Mouse (Mus musculus): ENCODE measurements around the gene Nrg3. TPM values are rescaled to one million over a fixed set of nuclear protein-coding genes. Genes with fewer than 3 reads are reported as not detected.

Nrg3 gene
- polyA plus RNA-seq, 2 experiments: 0.10 TPM; not detected in 1

DNA sequence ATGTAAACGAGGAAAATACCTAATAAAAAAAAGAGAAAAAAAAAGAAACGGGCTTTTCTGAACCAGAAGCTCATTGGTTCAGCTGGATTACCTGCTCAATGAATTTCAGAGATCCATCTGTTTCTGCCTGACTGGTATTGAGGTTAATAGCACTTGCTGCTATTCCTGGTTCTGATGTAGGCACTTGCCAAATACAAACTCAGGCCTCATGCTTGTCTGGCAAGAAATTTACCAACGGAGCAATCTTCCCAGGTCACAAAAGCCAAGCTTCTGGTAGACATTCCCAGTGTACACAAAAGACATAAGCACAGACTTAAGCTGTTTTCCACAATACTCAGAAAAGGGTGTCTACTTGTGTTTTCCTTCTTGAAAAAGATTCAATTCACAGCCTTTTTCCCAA, 363.3 kb downstream of the Nrg3 start:
- 78% methylated on average over 3 of the region's 3 CpGs for WGBS
- ATAC-seq (ENCODE audit: low FRiP score, low read depth) (no peak), DNase-seq (ENCODE audit: low spot score) (no peak)
- H3K9me3 ChIP-seq (ENCODE audit: control insufficient read depth, low read length): no peaks in the 10 kb centered on the region
- H3K4me2 ChIP-seq (replicated peaks; ENCODE audit: low read depth, low read length, severe bottlenecking): no peak overlapping the region
- no peaks in the 10 kb centered on the region for H3K4me1 ChIP-seq (ENCODE audit: control insufficient read depth, insufficient read depth, low read length)
- TF ChIP-seq POLR2A (IDR thresholded peaks at IDR 0.05; ENCODE audit: borderline replicate concordance, extremely low read depth, insufficient read depth, insufficient read length): no peak
- H3K9ac ChIP-seq (ENCODE audit: low read depth, low read length, severe bottlenecking): no peak overlapping the region
- no peaks in the 10 kb centered on the region for H3K27me3 ChIP-seq (ENCODE audit: control insufficient read depth, insufficient read depth, low read length)
- no peak overlapping the region for H3K4me3 ChIP-seq (replicated peaks; ENCODE audit: low read length)
- H3K36me3 ChIP-seq (ENCODE audit: control insufficient read depth, insufficient read depth, low read length): no peaks in the 10 kb centered on the region
- no peak overlapping the region for H3K27ac ChIP-seq (replicated peaks; ENCODE audit: low read depth, low read length)

DNA sequence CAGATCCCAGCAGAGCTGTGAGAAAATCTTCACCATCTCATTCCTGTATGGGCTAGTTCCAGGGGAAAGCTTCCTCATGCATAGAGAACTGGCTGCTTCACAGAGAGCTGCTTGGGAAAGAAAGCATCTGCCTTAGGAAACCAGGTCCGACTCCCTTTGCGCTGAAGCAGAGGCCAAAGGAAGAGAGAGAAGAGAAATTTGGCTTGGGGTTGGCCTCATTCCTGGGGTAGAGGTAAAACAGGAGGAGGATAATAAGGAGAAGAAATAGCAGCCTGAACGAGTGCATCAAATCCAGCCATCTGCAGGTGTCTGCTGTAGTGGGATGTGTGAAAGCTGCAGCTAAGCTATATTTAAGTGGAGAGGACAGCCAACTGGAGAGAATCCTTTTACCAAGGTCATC, 366.1 kb downstream of the Nrg3 start:
- Histone ChIP-seq H3K27ac (replicated peaks; ENCODE audit: low read depth, low read length) (no peak overlapping the region), H3K27me3 (ENCODE audit: control insufficient read depth, insufficient read depth, low read length) (no peaks in the 10 kb centered on the region), H3K4me3 (replicated peaks; ENCODE audit: low read length) (no peak overlapping the region), H3K4me1 (ENCODE audit: control insufficient read depth, insufficient read depth, low read length) (no peaks in the 10 kb centered on the region), H3K36me3 (ENCODE audit: control insufficient read depth, insufficient read depth, low read length) (no peaks in the 10 kb centered on the region), H3K9me3 (ENCODE audit: control insufficient read depth, low read length) (no peaks in the 10 kb centered on the region), H3K9ac (ENCODE audit: low read depth, low read length, severe bottlenecking) (no peak overlapping the region), H3K4me2 (replicated peaks; ENCODE audit: low read depth, low read length, severe bottlenecking) (no peak overlapping the region)
- ATAC-seq (ENCODE audit: low FRiP score, low read depth): no peak
- WGBS: 84% methylated on average over 3 of the region's 3 CpGs
- TF ChIP-seq POLR2A (IDR thresholded peaks at IDR 0.05; ENCODE audit: borderline replicate concordance, extremely low read depth, insufficient read depth, insufficient read length): no peak
- DNase-seq (ENCODE audit: low spot score): no peak

DNA sequence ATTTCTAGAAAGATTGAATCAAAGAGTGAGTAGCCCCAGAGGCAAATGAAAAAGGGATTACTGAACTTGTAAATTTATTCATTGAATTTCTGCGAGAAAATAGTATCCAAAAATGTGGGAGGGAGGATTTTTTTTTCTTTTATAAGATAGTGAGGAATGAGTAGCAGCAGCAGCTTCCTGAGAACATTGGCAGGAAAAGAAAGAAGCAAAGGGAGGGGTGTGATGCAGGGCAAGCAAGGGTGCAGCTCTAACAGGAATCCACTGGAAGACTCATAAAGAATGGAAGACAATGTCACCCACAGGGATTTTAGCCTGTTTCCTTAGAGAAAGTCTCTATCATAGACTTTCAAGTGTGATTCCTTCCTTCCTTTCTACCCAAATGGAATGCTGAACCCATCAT, 377.7 kb downstream of the Nrg3 start:
- Histone ChIP-seq H3K9ac (ENCODE audit: low read depth, low read length, severe bottlenecking) (no peak overlapping the region), H3K4me1 (ENCODE audit: control insufficient read depth, insufficient read depth, low read length) (no peaks in the 10 kb centered on the region), H3K27me3 (ENCODE audit: control insufficient read depth, insufficient read depth, low read length) (no peaks in the 10 kb centered on the region), H3K27ac (replicated peaks; ENCODE audit: low read depth, low read length) (no peak overlapping the region), H3K4me2 (replicated peaks; ENCODE audit: low read depth, low read length, severe bottlenecking) (no peak overlapping the region), H3K4me3 (replicated peaks; ENCODE audit: low read length) (no peak overlapping the region), H3K9me3 (ENCODE audit: control insufficient read depth, low read length) (no peaks in the 10 kb centered on the region), H3K36me3 (ENCODE audit: control insufficient read depth, insufficient read depth, low read length) (no peaks in the 10 kb centered on the region)
- WGBS: 66% methylated on average over 1 of the region's 1 CpGs
- no peak for TF ChIP-seq POLR2A (IDR thresholded peaks at IDR 0.05; ENCODE audit: borderline replicate concordance, extremely low read depth, insufficient read depth, insufficient read length)
- no peak for DNase-seq (ENCODE audit: low spot score)
- ATAC-seq (ENCODE audit: low FRiP score, low read depth): no peak

DNA sequence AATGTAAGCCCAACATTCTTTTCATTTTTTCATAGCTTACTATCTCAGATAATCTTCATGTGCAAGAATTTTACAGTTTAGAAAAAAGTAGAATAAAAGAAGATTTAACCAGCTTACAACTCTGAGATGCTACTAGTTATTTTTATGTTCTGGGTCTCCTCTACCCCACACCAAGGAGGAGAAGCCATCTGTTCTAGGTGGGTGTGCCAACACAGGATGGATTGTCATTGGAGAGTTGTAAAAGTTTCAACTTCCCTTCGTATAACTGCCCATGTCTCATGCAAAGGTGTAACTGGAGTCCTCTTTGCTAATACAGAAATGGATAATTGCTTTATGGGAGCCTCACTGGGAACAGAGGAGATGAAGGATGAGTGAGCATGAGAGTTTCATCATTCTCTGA, 393.4 kb downstream of the Nrg3 start:
- Histone ChIP-seq H3K27ac (replicated peaks; ENCODE audit: low read depth, low read length) (no peak overlapping the region), H3K4me3 (replicated peaks; ENCODE audit: low read length) (no peak overlapping the region), H3K4me1 (ENCODE audit: control insufficient read depth, insufficient read depth, low read length) (no peaks in the 10 kb centered on the region), H3K9ac (ENCODE audit: low read depth, low read length, severe bottlenecking) (no peak overlapping the region), H3K9me3 (ENCODE audit: control insufficient read depth, low read length) (no peaks in the 10 kb centered on the region), H3K27me3 (ENCODE audit: control insufficient read depth, insufficient read depth, low read length) (no peaks in the 10 kb centered on the region), H3K4me2 (replicated peaks; ENCODE audit: low read depth, low read length, severe bottlenecking) (no peak overlapping the region), H3K36me3 (ENCODE audit: control insufficient read depth, insufficient read depth, low read length) (no peaks in the 10 kb centered on the region)
- ATAC-seq (ENCODE audit: low FRiP score, low read depth) (no peak), DNase-seq (ENCODE audit: low spot score) (no peak)
- WGBS: 61% methylated on average over 1 of the region's 1 CpGs
- no peak for TF ChIP-seq POLR2A (IDR thresholded peaks at IDR 0.05; ENCODE audit: borderline replicate concordance, extremely low read depth, insufficient read depth, insufficient read length)

DNA sequence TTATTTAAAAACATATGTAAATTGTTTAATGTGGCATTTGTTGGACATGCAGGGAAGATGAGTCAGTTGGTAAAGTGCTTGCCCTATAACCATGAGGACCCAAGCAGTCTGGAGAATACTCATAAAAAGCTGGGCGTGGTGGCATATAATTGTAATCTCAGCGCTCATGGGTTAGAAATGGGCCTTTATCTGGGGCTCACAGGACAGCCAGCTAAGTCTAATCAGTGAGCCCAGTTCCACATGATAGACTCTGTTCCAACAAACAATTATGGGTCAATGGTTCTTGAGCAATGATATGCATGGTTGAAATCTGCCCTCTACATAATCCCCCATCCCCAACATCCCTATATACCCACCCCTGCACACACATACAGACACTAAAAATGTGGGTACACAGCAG, 421.3 kb downstream of the Nrg3 start:
- TF ChIP-seq POLR2A (IDR thresholded peaks at IDR 0.05; ENCODE audit: borderline replicate concordance, extremely low read depth, insufficient read depth, insufficient read length): no peak
- Histone ChIP-seq H3K27ac (replicated peaks; ENCODE audit: low read depth, low read length) (no peak overlapping the region), H3K4me1 (ENCODE audit: control insufficient read depth, insufficient read depth, low read length) (no peaks in the 10 kb centered on the region), H3K9me3 (ENCODE audit: control insufficient read depth, low read length) (no peaks in the 10 kb centered on the region), H3K9ac (ENCODE audit: low read depth, low read length, severe bottlenecking) (no peak overlapping the region), H3K4me3 (replicated peaks; ENCODE audit: low read length) (no peak overlapping the region), H3K4me2 (replicated peaks; ENCODE audit: low read depth, low read length, severe bottlenecking) (no peak overlapping the region), H3K27me3 (ENCODE audit: control insufficient read depth, insufficient read depth, low read length) (no peaks in the 10 kb centered on the region), H3K36me3 (ENCODE audit: control insufficient read depth, insufficient read depth, low read length) (no peaks in the 10 kb centered on the region)
- DNase-seq (ENCODE audit: low spot score) (no peak), ATAC-seq (ENCODE audit: low FRiP score, low read depth) (no peak)
- WGBS: 86% methylated on average over 2 of the region's 2 CpGs

DNA sequence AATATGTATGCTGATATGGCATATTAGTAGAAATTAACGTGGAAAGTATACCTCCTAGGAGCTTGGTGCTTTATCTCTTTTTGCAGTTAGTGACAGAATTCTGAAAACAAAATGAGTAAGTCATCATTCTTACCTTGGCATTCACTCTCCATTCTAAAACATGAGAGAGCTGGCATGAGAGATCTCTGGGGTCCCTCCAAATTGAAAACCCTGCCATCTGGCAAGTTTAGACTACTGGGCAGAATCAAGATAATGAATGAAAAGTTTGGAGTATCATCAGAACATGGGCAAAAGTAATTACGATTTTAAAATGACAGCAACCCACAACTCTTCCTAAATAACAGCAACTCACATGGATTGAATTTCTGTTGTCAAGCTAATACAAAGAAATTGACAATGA, 423.9 kb downstream of the Nrg3 start:
- Histone ChIP-seq H3K27me3 (ENCODE audit: control insufficient read depth, insufficient read depth, low read length) (no peaks in the 10 kb centered on the region), H3K36me3 (ENCODE audit: control insufficient read depth, insufficient read depth, low read length) (no peaks in the 10 kb centered on the region), H3K27ac (replicated peaks; ENCODE audit: low read depth, low read length) (no peak overlapping the region), H3K4me2 (replicated peaks; ENCODE audit: low read depth, low read length, severe bottlenecking) (no peak overlapping the region), H3K4me3 (replicated peaks; ENCODE audit: low read length) (no peak overlapping the region), H3K9me3 (ENCODE audit: control insufficient read depth, low read length) (no peaks in the 10 kb centered on the region), H3K9ac (ENCODE audit: low read depth, low read length, severe bottlenecking) (no peak overlapping the region), H3K4me1 (ENCODE audit: control insufficient read depth, insufficient read depth, low read length) (no peaks in the 10 kb centered on the region)
- WGBS: 67% methylated on average over 2 of the region's 2 CpGs
- DNase-seq (ENCODE audit: low spot score) (no peak), ATAC-seq (ENCODE audit: low FRiP score, low read depth) (no peak)
- no peak for TF ChIP-seq POLR2A (IDR thresholded peaks at IDR 0.05; ENCODE audit: borderline replicate concordance, extremely low read depth, insufficient read depth, insufficient read length)
